Mouse (Mus musculus) ES-Bruce4 (cell line): ENCODE data around the gene Chchd6.

Experiments
- CTCF ChIP-seq: IDR thresholded peaks from one replicate; pipeline ENCODE4 v1.8.1; 2011; ENCODE audit warnings: low read depth, low read length
- EP300 ChIP-seq: IDR thresholded peaks from 2 replicates; pipeline ENCODE4 v1.6.1; 2011; ENCODE audit warnings: low read depth, low read length; ENCODE audit not compliant: insufficient read depth
- POLR2A ChIP-seq: IDR thresholded peaks from one replicate; pipeline ENCODE4 v1.8.1; 2011; ENCODE audit warnings: low read length; ENCODE audit not compliant: insufficient read depth

GRCm38 (mm10) chr6:89454437-89454836 lies 141.0 kb downstream of the Chchd6 start:
- TF ChIP-seq CTCF (no peak), POLR2A (no peak), EP300 (no peak)
